Mouse (Mus musculus) thymus, postnatal 25 days (tissue): ENCODE measurements around the gene Nptxr.
"Not testable (repeated sequence)": the region's sequence is repeated elsewhere in the genome, so short reads cannot be mapped to it uniquely, and the experiment has no call there.

ENCODE experiments used
- DNase-seq: peaks from one replicate; pipeline ENCODE4 v3.0.0; 2022

Gene Nptxr

GRCm38 (mm10) chr15:79822265-79823199, 18.0 kb upstream of the Nptxr start:
- DNase-seq, result no peak

DNA sequence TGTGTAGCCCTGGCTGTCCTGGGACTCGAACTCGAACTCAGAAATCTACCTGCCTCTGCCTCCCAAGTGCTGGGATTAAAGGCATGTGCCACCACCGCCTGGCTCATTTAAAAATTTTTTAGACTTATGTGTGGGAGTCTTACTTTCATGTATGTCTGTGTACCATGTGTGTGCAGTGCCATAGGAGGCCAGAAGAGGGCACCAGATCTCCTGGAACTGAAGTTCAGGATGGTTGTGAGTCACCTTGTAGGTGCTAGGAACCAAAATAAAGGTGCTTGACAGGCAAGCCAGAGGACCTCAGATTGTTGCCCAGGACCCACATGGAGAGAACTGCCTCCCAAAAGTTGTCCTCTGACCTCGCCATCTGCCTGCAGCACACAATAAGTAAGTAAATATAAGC, 13.8 kb upstream of the Nptxr start:
- DNase-seq, result no peak

- DNase-seq, result no peak
Observed at GRCm38 (mm10) chr15:79813666-79814258, 9.2 kb upstream of the Nptxr start.

DNA sequence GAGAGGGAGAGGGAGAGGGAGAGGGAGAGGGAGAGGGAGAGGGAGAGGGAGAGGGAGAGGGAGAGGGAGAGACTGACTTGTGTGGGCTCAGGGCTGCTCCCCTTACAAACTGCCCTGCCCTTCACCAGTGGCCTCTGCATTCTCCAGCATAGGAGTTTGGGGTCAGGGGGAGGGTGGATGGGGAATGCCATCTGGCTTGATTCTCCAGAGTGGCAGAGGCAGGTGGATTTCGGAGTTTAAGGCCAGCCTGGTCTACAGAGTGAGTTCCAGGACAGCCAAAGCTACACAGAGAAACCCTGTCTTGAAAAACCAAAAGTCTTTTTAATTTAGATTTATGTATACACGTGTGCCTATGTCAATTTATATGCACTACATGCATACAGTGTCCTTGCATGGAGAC, 8.3 kb upstream of the Nptxr start:
- not testable (repeated sequence) for DNase-seq

- no peak for DNase-seq
Observed at GRCm38 (mm10) chr15:79810997-79811396, 6.4 kb upstream of the Nptxr start.

- no peak for DNase-seq
Observed at GRCm38 (mm10) chr15:79810061-79810460, 5.5 kb upstream of the Nptxr start.

GRCm38 (mm10) chr15:79808658-79809057, 4.1 kb upstream of the Nptxr start:
- DNase-seq, result no peak

DNA sequence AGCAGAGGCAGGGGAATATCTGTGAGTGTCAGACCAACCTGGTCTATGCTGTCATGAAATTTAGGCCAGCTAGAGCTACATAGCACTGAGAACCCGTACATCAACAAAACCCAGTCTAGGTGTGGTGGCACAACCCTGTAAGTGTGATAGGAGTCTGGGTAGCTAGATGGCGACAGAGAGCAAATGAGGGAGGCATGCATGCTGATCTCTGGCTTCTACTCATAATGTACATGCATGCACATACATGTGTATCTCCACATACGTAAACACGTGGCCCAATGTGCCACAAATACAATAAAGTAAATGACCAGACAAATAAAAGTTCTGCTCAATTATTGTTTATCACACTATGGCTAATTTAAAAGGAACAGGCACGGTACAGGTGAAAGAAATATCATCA, 3.5 kb upstream of the Nptxr start:
- peak; percentile 56 for DNase-seq

GRCm38 (mm10) chr15:79807050-79807449, 2.5 kb upstream of the Nptxr start:
- no peak for DNase-seq

DNA sequence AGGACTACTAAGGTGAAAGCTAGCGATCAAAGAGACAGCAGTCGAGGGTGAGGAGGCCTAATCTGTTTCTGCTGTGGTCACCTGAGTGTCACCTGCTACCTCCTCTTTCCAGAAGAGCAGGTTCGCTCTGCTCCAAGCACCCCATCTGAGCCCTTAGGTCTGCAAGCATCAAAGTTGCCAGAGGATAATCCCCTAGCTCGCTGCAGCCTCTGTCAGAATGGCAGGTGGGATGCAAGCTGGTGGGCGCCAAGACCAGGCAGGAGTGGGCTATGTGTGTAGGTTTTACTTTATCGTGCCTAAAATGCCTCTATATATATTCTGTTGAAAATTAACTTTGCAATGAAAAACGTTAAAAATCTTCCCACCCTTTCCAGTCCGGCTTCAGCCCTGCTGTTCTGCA, 680 bp upstream of the Nptxr start:
- DNase-seq, result no peak

- peak; percentile 22 for DNase-seq
Observed at GRCm38 (mm10) chr15:79803533-79804351, 824 bp downstream of the Nptxr start.

DNA sequence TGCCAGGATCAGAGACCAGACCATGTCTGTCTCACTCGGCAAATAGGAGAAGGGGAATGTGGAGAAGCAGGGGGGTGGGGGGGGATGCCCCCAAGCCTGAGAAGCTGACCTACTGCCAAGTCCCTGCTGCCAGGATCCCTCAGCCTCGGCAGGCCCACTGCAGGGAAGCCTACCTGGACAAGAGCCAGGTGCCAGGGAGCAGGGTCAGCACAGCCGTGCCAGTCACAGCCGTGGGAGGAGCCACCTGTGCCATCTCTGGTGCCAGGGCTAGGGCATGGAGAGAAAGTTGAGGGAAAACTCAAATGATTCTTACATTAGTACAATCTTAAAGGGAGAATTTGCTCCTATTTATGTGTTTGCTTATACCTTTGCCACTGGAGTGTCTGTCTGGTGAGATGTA, 2.3 kb downstream of the Nptxr start:
- no peak for DNase-seq

GRCm38 (mm10) chr15:79801646-79802045, 2.9 kb downstream of the Nptxr start:
- no peak for DNase-seq

- no peak for DNase-seq
Observed at GRCm38 (mm10) chr15:79800701-79801100, 3.9 kb downstream of the Nptxr start.

DNA sequence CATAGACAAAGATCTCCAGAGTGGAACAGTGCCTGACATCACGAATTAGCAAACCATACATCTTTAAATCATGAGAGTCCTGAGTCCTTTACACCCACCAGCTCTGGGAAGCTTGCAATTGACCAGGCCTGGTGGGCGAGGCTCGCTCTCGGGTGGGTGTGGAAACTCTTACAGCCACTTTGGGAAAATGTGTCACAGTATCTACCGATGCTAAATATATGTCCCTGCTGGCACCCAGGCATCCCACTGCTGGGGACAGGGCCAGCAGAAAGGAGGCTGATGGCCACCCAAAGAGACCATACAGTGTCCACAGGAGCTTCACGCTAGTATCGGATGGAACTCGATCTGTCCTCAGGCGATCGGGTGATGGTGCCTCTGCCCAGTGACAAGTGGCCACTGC, 6.0 kb downstream of the Nptxr start:
- DNase-seq, result no peak

DNA sequence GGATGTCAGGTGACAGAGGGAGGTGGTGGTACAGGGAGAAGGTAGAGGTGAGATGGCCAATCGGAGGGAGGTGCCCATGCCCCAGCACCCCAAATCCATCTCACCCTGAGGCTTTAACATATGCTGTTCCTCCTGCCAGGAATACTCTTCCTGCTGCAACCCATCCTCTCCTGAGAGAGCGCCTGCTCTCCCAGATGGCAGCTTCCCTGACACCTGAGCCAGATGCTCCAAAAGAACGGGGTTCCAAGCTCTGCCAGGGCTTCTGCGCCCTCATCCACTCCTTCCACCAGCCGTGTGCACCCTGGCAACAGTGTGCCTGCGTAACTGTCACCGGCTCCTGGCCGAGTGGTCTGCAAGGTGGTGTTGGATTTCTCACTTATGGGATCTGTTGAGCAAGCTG, 6.9 kb downstream of the Nptxr start:
- no peak for DNase-seq

DNA sequence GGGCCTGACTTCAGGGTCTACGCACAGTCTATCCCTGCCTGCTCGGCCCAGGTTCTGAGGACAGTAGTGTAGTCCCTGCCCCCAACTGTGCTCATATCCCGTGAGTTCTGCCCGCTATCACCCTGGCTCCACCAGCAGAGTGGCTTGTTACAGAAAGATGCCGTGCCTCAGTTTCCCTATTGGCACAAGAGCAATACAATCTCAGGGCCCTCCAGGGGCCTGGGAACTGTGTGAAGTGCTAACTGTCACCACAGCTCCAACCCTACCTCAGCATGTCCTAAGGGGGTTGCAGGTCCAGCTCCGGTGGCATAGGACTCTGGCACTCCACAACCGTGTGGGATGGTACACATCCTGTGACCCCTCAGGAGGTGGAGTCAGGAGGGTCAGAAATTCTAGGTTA, 7.5 kb downstream of the Nptxr start:
- DNase-seq, result no peak

- DNase-seq, result no peak
Observed at GRCm38 (mm10) chr15:79796256-79796655, 8.3 kb downstream of the Nptxr start.

DNA sequence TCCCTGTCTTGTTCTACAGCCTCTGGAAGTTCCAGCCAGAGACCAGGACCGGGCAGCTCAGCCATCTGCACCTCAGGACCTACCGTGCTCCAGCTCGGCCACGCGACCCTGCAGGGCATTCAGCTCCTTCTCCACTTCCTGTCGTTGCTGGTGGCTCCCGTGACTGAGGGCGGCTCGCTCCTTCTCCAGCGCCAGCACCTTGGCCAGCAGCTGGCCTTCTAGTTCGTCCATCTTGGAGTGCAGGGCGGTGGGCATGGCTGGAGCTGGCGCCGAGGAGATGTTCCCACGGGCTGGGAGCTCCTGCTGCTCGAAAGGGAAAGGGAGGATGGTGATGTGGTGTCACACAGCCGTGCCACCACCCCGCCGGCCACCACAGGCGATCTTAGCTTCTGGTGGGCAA, 10.4 kb downstream of the Nptxr start:
- no peak for DNase-seq

GRCm38 (mm10) chr15:79793076-79793475, 11.5 kb downstream of the Nptxr start:
- DNase-seq, result no peak

GRCm38 (mm10) chr15:79792455-79792854, 12.1 kb downstream of the Nptxr start:
- no peak for DNase-seq

- peak; percentile 52 for DNase-seq
Observed at GRCm38 (mm10) chr15:79791502-79791901, 13.1 kb downstream of the Nptxr start.

DNA sequence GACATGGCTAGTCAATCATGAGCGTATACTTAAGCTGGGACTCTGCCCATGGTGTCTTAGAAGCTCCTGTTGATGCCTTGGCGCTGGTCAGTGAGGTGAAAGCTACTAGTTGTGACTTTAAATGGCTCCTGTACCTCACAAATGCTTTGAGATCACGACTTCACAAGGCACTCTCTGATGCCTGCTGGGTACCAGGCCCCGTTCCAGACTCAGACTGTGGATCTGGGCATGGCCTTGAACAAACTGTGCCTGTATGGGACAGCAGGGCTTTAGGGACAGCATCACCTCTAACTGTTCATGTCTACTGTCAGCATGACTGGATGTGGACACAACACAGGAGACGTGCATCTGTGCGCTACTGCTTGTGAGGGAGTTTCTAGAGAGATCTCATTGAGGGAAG, 13.7 kb downstream of the Nptxr start:
- DNase-seq, result no peak

DNA sequence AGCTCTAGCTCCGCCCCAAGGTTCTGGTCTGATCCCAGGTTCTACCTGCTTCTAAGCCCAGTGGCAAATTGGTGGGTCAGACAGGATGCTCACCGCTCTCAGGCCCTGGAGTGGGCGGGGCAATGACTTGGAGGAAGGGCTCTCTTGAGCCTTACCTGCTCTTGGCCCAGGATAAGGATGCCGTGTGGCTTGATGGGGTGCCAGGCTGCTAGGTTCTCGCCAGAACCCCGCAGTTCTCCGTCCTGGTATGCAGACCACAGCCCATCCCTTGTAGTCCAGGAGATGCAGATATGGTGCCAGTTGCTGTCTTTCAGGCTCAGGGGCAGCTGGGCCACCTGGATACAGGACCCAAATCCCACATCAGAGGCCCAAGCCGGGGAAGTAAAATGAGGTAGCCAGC, 14.5 kb downstream of the Nptxr start:
- DNase-seq, result no peak
